In genomic region chr6:29530050-29530449, GRCm38 (mm10) we compare ENCODE assay signal across 27 mouse cellular contexts. TPM values are rescaled to one million over a fixed set of nuclear protein-coding genes. Genes with fewer than 3 reads are reported as not detected.
DNase-seq lines count a peak whose midpoint lies in the region; ATAC-seq lines count a peak whose summit lies in the region.
"Had no signal": no experiment of that assay in that cellular context is flagged by ENCODE, and none has a peak within 500 bp of the region (broad histone marks: within the 10 kb centered on the region; RNA-seq: fewer than 3 reads in every experiment).

No protein-coding gene starts in this region.

- H3K36me3 ChIP-seq in heart, embryonic 13.5 days = no peaks in the 10 kb centered on the region
- no peaks in the 10 kb centered on the region for H3K36me3 ChIP-seq in liver, embryonic 15.5 days (replicated peaks)
- no peaks in the 10 kb centered on the region for H3K36me3 ChIP-seq in midbrain, embryonic 14.5 days (ENCODE audit: control insufficient read depth, insufficient read depth, low read length)
- H3K36me3 ChIP-seq: forebrain, embryonic 12.5 days; heart, embryonic 15.5 days; limb, embryonic 12.5 days; neural tube, embryonic 13.5 days; stomach, embryonic 15.5 days had no signal

- peak overlapping the region; percentile 98; the same call in 1 of the 2 replicates for H3K4me2 ChIP-seq in heart, embryonic 13.5 days
- H3K4me2 ChIP-seq in liver, embryonic 15.5 days = peak overlapping the region; percentile 10; the same call in 1 of the 2 replicates
- H3K4me2 ChIP-seq in midbrain, embryonic 14.5 days (ENCODE audit: low read length) = no peak overlapping the region
- H3K4me2 ChIP-seq: forebrain, embryonic 12.5 days; limb, embryonic 12.5 days; midbrain, embryonic 11.5 days; neural tube, embryonic 13.5 days; stomach, embryonic 15.5 days had no signal

- intact Hi-C loops in left cerebral cortex, postnatal 4 days (cut with DNase I) = loop anchor here (5.0 kb wide), 1 partner anchor 363 kb away; the partner anchor contains the start of gene Rbm28

- H3K4me3 ChIP-seq in heart, embryonic 13.5 days = no peak overlapping the region
- no peak overlapping the region for H3K4me3 ChIP-seq in liver, embryonic 15.5 days (replicated peaks)
- H3K4me3 ChIP-seq in midbrain, embryonic 14.5 days (replicated peaks; ENCODE audit: low read depth, low read length) = no peak overlapping the region
- H3K4me3 ChIP-seq: forebrain, embryonic 12.5 days; limb, embryonic 12.5 days; neural tube, embryonic 13.5 days; stomach, embryonic 15.5 days had no signal

- peaks cover 36% of the 10 kb centered on the region for H3K27me3 ChIP-seq in heart, embryonic 13.5 days (replicated peaks)
- H3K27me3 ChIP-seq in liver, embryonic 15.5 days = peaks cover 61% of the 10 kb centered on the region
- H3K27me3 ChIP-seq in midbrain, embryonic 14.5 days (ENCODE audit: control insufficient read depth, insufficient read depth, low read length) = peaks cover 38% of the 10 kb centered on the region

- H3K9ac ChIP-seq in heart, embryonic 13.5 days = no peak overlapping the region
- H3K9ac ChIP-seq in liver, embryonic 15.5 days = no peak overlapping the region
- H3K9ac ChIP-seq in midbrain, embryonic 14.5 days (replicated peaks; ENCODE audit: low read length) = no peak overlapping the region
- H3K9ac ChIP-seq: forebrain, embryonic 12.5 days; heart, embryonic 15.5 days; limb, embryonic 12.5 days; neural tube, embryonic 13.5 days; stomach, embryonic 15.5 days had no signal

- WGBS in heart, embryonic 13.5 days = 57% methylated on average over 4 of the region's 4 CpGs
- 22% methylated on average over 4 of the region's 4 CpGs for WGBS in liver, embryonic 15.5 days (ENCODE audit: insufficient replicate concordance)
- 66% methylated on average over 4 of the region's 4 CpGs for WGBS in midbrain, embryonic 14.5 days

- no peak for ATAC-seq in heart, embryonic 13.5 days (ENCODE audit: extremely low read depth, insufficient number of reproducible peaks, low FRiP score, low TSS enrichment)
- ATAC-seq in liver, embryonic 15.5 days (ENCODE audit: insufficient read depth) = no peak
- ATAC-seq in midbrain, embryonic 14.5 days (ENCODE audit: low FRiP score, low TSS enrichment) = no peak
- ATAC-seq: hindbrain, postnatal 0 days had no signal

- H3K4me1 ChIP-seq in heart, embryonic 13.5 days = peaks cover 46% of the 10 kb centered on the region
- peaks cover 15% of the 10 kb centered on the region for H3K4me1 ChIP-seq in liver, embryonic 15.5 days (replicated peaks)
- peaks cover 6% of the 10 kb centered on the region for H3K4me1 ChIP-seq in midbrain, embryonic 14.5 days (ENCODE audit: control insufficient read depth, insufficient read depth, low read length)

- no peak overlapping the region for H3K27ac ChIP-seq in heart, embryonic 13.5 days (replicated peaks)
- no peak overlapping the region for H3K27ac ChIP-seq in liver, embryonic 15.5 days (replicated peaks)
- no peak overlapping the region for H3K27ac ChIP-seq in midbrain, embryonic 14.5 days (replicated peaks; ENCODE audit: low read depth, low read length)
- H3K27ac ChIP-seq: forebrain, embryonic 12.5 days; hindbrain, postnatal 0 days; kidney, postnatal 0 days; limb, embryonic 12.5 days; neural tube, embryonic 13.5 days; stomach, embryonic 15.5 days had no signal

- H3K9me3 ChIP-seq in heart, embryonic 13.5 days = no peaks in the 10 kb centered on the region
- H3K9me3 ChIP-seq in liver, embryonic 15.5 days (replicated peaks) = no peaks in the 10 kb centered on the region
- H3K9me3 ChIP-seq in midbrain, embryonic 14.5 days (ENCODE audit: control insufficient read depth, low read length) = no peaks in the 10 kb centered on the region
- H3K9me3 ChIP-seq: forebrain, embryonic 12.5 days; heart, embryonic 15.5 days; limb, embryonic 12.5 days; neural tube, embryonic 13.5 days; stomach, embryonic 15.5 days had no signal

- no peak for DNase-seq in heart, adult 18-20 months
- peak; percentile 43 for DNase-seq in 416B (ENCODE audit: low read depth)
- DNase-seq in B cell, adult 2 months = peak; percentile 50 to 56
- DNase-seq in midbrain, embryonic 14.5 days = no peak
- no peak for DNase-seq in left cerebral cortex, postnatal 4 days
- no peak for DNase-seq in cerebellum, adult 9-10 months
- DNase-seq: adrenal gland, postnatal 36 days; cerebellum, adult 9-11 months; gastrocnemius, postnatal 10 days; kidney, adult 11 months; lung, adult 2 months; right cerebral cortex, postnatal 25 days; thymus, adult 18-20 months had no signal

RNA-seq across cellular contexts. Expression of gene Irf5, which starts 3.6 kb away (rescaled TPM):
- polyA plus RNA-seq in heart, embryonic 13.5 days (2015; fragmentation: Nextera tagmentation; extraction: Ambion mirVana) = 7.4 and 7.9 TPM in 2 replicates
- 1 to 10 TPM; 2.8 to 4.3 TPM for total RNA-seq in heart, adult 18-20 months (2021)
- 10.7 and 11.5 TPM in 2 replicates for polyA plus RNA-seq in liver, embryonic 15.5 days (2015; fragmentation: Nextera tagmentation; extraction: Ambion mirVana)
- 1.1 and 1.9 TPM in 2 replicates for polyA plus RNA-seq in midbrain, embryonic 14.5 days (2014; fragmentation: Nextera tagmentation; extraction: Ambion mirVana)
- 1 to 10 TPM; 1.1 to 2.1 TPM for total RNA-seq in left cerebral cortex, postnatal 4 days (2021)

RNA-seq across cellular contexts. Expression of gene Kcp, which starts 22.3 kb away (rescaled TPM):
- polyA plus RNA-seq in heart, embryonic 13.5 days (2015; fragmentation: Nextera tagmentation; extraction: Ambion mirVana) = 11.9 and 13.0 TPM in 2 replicates
- 1 to 10 TPM; 2.6 to 3.1 TPM for total RNA-seq in heart, adult 18-20 months (2021)
- polyA plus RNA-seq in liver, embryonic 15.5 days (2015; fragmentation: Nextera tagmentation; extraction: Ambion mirVana) = 1.6 and 2.9 TPM in 2 replicates
- polyA plus RNA-seq in midbrain, embryonic 14.5 days (2014; fragmentation: Nextera tagmentation; extraction: Ambion mirVana) = 11.6 and 12.1 TPM in 2 replicates
- 10 to 100 TPM; 20.6 to 23.8 TPM for total RNA-seq in left cerebral cortex, postnatal 4 days (2021)
- total RNA-seq: hematopoietic stem cell, adult 5-6 weeks had no signal

RNA-seq across cellular contexts. Expression of gene Atp6v1fnb, which starts 58.8 kb away (rescaled TPM):
- polyA plus RNA-seq in heart, embryonic 13.5 days (2015; fragmentation: Nextera tagmentation; extraction: Ambion mirVana) = not detected in 2 replicates
- not detected for total RNA-seq in heart, adult 18-20 months (2021)
- polyA plus RNA-seq in liver, embryonic 15.5 days (2015; fragmentation: Nextera tagmentation; extraction: Ambion mirVana) = not detected in 2 replicates
- polyA plus RNA-seq in midbrain, embryonic 14.5 days (2014; fragmentation: Nextera tagmentation; extraction: Ambion mirVana) = 0.84 TPM in 1 of 2 replicates, not detected in the other
- under 1 TPM in 1 of 2 experiments, not detected in 1; 0.93 TPM for total RNA-seq in left cerebral cortex, postnatal 4 days (2021)
- total RNA-seq: hindbrain, postnatal 0 days had no signal
- polyA plus RNA-seq: cortical plate, adult 2 months; embryonic facial prominence, embryonic 11.5 days; frontal cortex, adult 2 months; heart, embryonic 15.5 days; hindbrain, postnatal 0 days; kidney, postnatal 0 days; neural tube, embryonic 13.5 days had no signal

Comparison
In these comparisons a context has a peak if more than half of its experiments do, and no peak if none do; other contexts are left out.
1. DNase-seq: peak in 416B (single experiment) and B cell, adult 2 months (2 of 2); none in heart, adult 18-20 months (0 of 2), midbrain, embryonic 14.5 days (single experiment), left cerebral cortex, postnatal 4 days (single experiment) and cerebellum, adult 9-10 months (single experiment).